Mouse (Mus musculus) 3T3-L1 (cell line): Measurements from ENCODE around the gene Gm49366.
"Not testable (repeated sequence)": the region's sequence is repeated elsewhere in the genome, so short reads cannot be mapped to it uniquely, and the experiment has no call there.

ENCODE experiments used
- DNase-seq: peaks from one replicate; pipeline ENCODE4 v3.0.0-alpha.2; 2015; ENCODE audit warnings: low read depth, low spot score

Gm49366 gene

GRCm38 (mm10) chr12:84083842-84084241 lies 45.1 kb downstream of the Gm49366 start:
- DNase-seq = no peak

GRCm38 (mm10) chr12:84084581-84084980 lies 45.8 kb downstream of the Gm49366 start:
- no peak for DNase-seq

DNA sequence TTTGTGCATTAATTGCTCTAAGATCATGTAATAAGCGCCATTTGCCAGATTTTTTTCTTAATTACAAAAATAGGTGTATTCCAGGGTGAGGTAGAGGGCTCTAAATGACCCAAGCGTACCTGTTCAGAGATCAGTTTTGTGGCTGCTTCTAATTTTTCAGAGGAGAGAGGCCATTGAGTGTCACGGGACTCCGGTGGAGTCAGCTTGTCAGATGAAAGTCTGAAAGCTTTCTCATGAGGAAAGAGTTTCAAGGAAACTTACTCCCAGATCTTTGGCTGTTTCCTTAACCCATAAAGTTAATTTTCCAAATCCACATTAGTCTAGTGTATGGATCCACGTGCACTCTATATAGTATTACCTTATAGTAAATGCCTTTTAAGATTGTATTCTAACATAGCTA lies 55.9 kb downstream of the Gm49366 start:
- not testable (repeated sequence) for DNase-seq

DNA sequence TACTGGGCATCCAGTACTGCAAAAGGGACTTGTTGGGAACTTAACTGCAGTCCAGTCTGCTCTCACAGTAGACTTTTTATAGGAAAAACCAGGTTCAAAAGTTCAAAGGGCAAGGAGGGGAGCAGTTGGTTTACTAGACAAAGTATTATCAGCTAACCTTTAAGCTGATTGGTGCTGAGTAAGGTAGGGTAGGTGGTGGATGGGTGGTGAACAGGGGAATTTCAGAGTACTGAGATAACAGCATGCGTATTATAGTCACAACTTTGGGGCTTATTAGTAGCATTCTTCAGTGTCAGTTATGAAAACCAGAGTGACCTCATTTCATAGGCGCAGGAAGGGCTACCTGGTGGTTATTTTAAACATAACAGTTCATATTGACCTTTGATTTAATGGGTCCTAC lies 60.9 kb downstream of the Gm49366 start:
- no peak for DNase-seq

DNA sequence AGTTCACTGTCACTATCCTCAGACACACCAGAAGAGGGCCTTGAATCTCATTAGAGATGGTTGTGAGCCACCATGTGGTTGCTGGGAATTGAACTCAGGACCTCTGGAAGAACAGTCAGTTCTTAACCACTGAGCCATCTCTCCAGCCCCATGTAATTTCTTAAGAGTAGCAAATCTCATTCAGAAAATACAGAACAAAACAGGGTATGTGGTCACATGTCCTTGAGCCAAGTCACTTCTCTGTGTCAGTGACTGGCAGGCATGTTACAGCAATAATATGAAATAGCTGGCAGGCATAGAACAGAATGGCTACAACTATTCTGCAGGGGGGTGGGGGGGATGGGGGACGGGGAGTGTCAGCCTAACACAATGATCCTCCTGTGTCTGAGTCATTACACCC lies 61.3 kb downstream of the Gm49366 start:
- no peak for DNase-seq

GRCm38 (mm10) chr12:84100604-84101492 lies 62.1 kb downstream of the Gm49366 start, which contains the start of gene Acot6:
Gene Acot6, plus strand, starts transcription at chr12:84100654.
- not testable (repeated sequence) for DNase-seq

GRCm38 (mm10) chr12:84101493-84101845 lies 62.7 kb downstream of the Gm49366 start:
- DNase-seq = no peak

- no peak for DNase-seq
Measured at GRCm38 (mm10) chr12:84107012-84107411, 68.3 kb downstream of the Gm49366 start.

DNA sequence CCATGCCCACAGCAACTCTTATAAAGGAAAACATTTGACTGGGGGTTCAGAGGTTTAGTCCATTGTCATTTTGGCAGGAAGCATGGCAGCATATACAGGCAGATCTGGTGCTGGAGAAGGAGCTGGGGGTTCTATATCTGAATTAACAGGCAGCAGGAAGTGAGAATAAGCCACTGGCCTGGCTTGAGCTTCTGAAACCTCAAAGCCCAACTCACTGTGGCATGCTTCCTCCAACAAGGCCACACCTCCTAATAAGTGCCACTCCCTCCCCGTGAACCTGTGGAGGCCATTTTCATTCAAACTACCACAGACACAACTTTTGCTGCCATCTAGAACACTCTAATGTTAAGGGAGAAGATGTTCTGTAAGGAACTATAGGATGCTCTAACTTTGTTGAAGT lies 69.0 kb downstream of the Gm49366 start:
- no peak for DNase-seq
